In the genomic region with DNA sequence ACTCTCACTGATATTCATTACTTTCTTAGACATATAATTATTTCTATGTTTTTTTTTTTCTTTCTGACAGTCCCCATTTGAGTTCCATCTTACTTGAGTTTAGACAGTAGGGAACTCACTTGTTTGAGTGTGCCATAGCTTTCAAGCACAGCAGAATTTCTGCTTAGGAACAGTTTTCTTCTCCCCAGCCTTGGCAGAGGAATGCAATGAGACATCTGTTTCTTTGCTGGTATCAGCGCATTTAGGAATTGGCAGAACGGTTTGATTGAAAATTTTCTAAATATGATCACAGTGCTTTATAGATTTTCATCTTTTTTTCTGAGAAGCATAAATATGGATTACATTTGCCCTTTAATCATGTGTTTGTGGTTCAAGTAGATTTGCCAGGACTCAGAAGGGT, we compare ENCODE assay signal across 26 mouse cellular contexts.
A peak's percentile ranks its signal among the peaks of the same experiment; 100 is the strongest.
DNase-seq lines count a peak whose midpoint lies in the region; TF ChIP-seq lines count a peak whose summit lies in the region.
"Had no signal": no experiment of that assay in that cellular context is flagged by ENCODE, and none has a peak within 500 bp of the region (broad histone marks: within the 10 kb centered on the region; RNA-seq: fewer than 3 reads in every experiment).

No protein-coding gene starts in this region.

- H3K4me1 ChIP-seq in cerebellum, adult 2 months (ENCODE audit: control insufficient read depth, insufficient read depth, low read length) = no peaks in the 10 kb centered on the region
- H3K4me1 ChIP-seq: embryonic facial prominence, embryonic 12.5 days; forebrain, embryonic 13.5 days; hindbrain, embryonic 12.5 days; limb, embryonic 15.5 days; megakaryocyte, embryonic 14.5 days; midbrain, embryonic 13.5 days; neural tube, embryonic 12.5 days had no signal

- H3K27ac ChIP-seq in cerebellum, adult 2 months (ENCODE audit: insufficient read depth, low read length) = no peak overlapping the region
- H3K27ac ChIP-seq: embryonic facial prominence, embryonic 12.5 days; forebrain, embryonic 13.5 days; hindbrain, embryonic 12.5 days; limb, embryonic 15.5 days; liver, embryonic 14.5 days; midbrain, embryonic 13.5 days; neural tube, embryonic 12.5 days; stomach, postnatal 0 days had no signal

- 17% methylated on average over 2 of the region's 2 CpGs for WGBS in cerebellum, adult 2 months

- H3K4me3 ChIP-seq in cerebellum, adult 2 months (replicated peaks; ENCODE audit: insufficient read depth, low read depth, low read length) = no peak overlapping the region
- H3K4me3 ChIP-seq: embryonic facial prominence, embryonic 12.5 days; erythroblast, embryonic 14.5 days; forebrain, embryonic 13.5 days; hindbrain, embryonic 12.5 days; limb, embryonic 15.5 days; megakaryocyte, embryonic 14.5 days; midbrain, embryonic 13.5 days; neural tube, embryonic 12.5 days had no signal

- peak; percentile 5 to 7 for DNase-seq in cerebellum, postnatal 10 days
- DNase-seq in cerebellum, adult 2 months = no peak
- peak; percentile 40 to 74 for DNase-seq in layer of hippocampus, adult 18-20 months (ENCODE audit: low spot score in 2 of 2)
- no peak for DNase-seq in layer of hippocampus, postnatal 25 days (ENCODE audit: extremely low spot score in 1 of 2, low spot score in 1 of 2)
- DNase-seq in brain, adult 2 months (ENCODE audit: low read depth, low spot score) = peak; percentile 71
- peak; percentile 17 for DNase-seq in layer of hippocampus, adult 9-10 months (ENCODE audit: low spot score)
- no peak for DNase-seq in lung, postnatal 4 days
- DNase-seq in spleen, postnatal 36 days (ENCODE audit: low spot score in 2 of 2) = no peak
- DNase-seq: adrenal gland, postnatal 10 days; cerebellum, adult 11 months; cerebellum, postnatal 14 days; kidney, adult 18-20 months; kidney, postnatal 10 days; left cerebral cortex, postnatal 4 days; lung, embryonic 14.5 days; retina, postnatal 1 day had no signal

- H3K27me3 ChIP-seq in cerebellum, adult 2 months (ENCODE audit: control insufficient read depth, insufficient read depth, low read length) = no peaks in the 10 kb centered on the region
- H3K27me3 ChIP-seq: embryonic facial prominence, embryonic 12.5 days; forebrain, embryonic 13.5 days; hindbrain, embryonic 12.5 days; limb, embryonic 15.5 days; megakaryocyte, embryonic 14.5 days; midbrain, embryonic 13.5 days; neural tube, embryonic 12.5 days had no signal

- TF ChIP-seq CTCF in cerebellum, adult 2 months (IDR thresholded peaks at IDR 0.05; ENCODE audit: borderline replicate concordance, insufficient read depth, low read depth, low read length) = no peak

- TF ChIP-seq POLR2A in cerebellum, adult 2 months (IDR thresholded peaks at IDR 0.05; ENCODE audit: borderline replicate concordance, insufficient read depth, low read length) = no peak

Comparison
In these comparisons a context has a peak if more than half of its experiments do, and no peak if none do; other contexts are left out.
1. DNase-seq: peak in cerebellum, postnatal 10 days (2 of 2), layer of hippocampus, adult 18-20 months (2 of 2), brain, adult 2 months (single experiment) and layer of hippocampus, adult 9-10 months (single experiment); none in cerebellum, adult 2 months (0 of 2), layer of hippocampus, postnatal 25 days (0 of 2), lung, postnatal 4 days (0 of 2) and spleen, postnatal 36 days (0 of 2).